Mouse (Mus musculus) left cerebral cortex, adult 9 months (tissue): ENCODE measurements around the gene Lrriq4.

Experiments
- DNase-seq, 2 experiments: peaks; one replicate each; pipeline ENCODE4 v3.0.0; 2022; ENCODE audit warnings: low spot score in 2 of 2

Gene Lrriq4

GRCm38 (mm10) chr3:30644207-30644606 lies at the start of gene Lrriq4:
Lrriq4 (plus strand) TSS chr3:30644507.
- no peak for DNase-seq

- DNase-seq: peak in 1 of 2 experiments; percentile 27
These were observed 49.0 kb upstream of the Lrriq4 start for GRCm38 (mm10) chr3:30595111-30595832.

GRCm38 (mm10) chr3:30597271-30597670 lies 47.0 kb upstream of the Lrriq4 start:
- DNase-seq: no peak

- DNase-seq: peak in 1 of 2 experiments; percentile 56
These were observed 44.4 kb upstream of the Lrriq4 start, which contains the start of gene Actrt3 for GRCm38 (mm10) chr3:30599711-30600545. Actrt3 (minus strand) TSS chr3:30599939.

GRCm38 (mm10) chr3:30600717-30601116 lies 43.6 kb upstream of the Lrriq4 start:
- DNase-seq: peak in 1 of 2 experiments; percentile 48

GRCm38 (mm10) chr3:30601175-30601574 lies 43.1 kb upstream of the Lrriq4 start:
- DNase-seq: peak in 1 of 2 experiments; percentile 94

- no peak for DNase-seq
These were observed 42.7 kb upstream of the Lrriq4 start for GRCm38 (mm10) chr3:30601610-30602064.

- peak; percentile 92 to 97 for DNase-seq
These were observed 42.1 kb upstream of the Lrriq4 start, which contains the start of gene Mynn for GRCm38 (mm10) chr3:30602065-30602739. Mynn (plus strand) TSS chr3:30602065.

GRCm38 (mm10) chr3:30602740-30603098 lies 41.6 kb upstream of the Lrriq4 start:
- no peak for DNase-seq

- DNase-seq: no peak
These were observed 41.1 kb upstream of the Lrriq4 start for GRCm38 (mm10) chr3:30603256-30603655.

- no peak for DNase-seq
These were observed 35.3 kb upstream of the Lrriq4 start for GRCm38 (mm10) chr3:30608999-30609398.

GRCm38 (mm10) chr3:30610930-30611329 lies 33.4 kb upstream of the Lrriq4 start:
- no peak for DNase-seq

GRCm38 (mm10) chr3:30620132-30620531 lies 24.2 kb upstream of the Lrriq4 start:
- DNase-seq: no peak

- DNase-seq: no peak
These were observed 10.6 kb upstream of the Lrriq4 start for GRCm38 (mm10) chr3:30633681-30634080.

GRCm38 (mm10) chr3:30635629-30636028 lies 8.7 kb upstream of the Lrriq4 start:
- DNase-seq: no peak

- no peak for DNase-seq
These were observed 2.5 kb downstream of the Lrriq4 start for GRCm38 (mm10) chr3:30646761-30647160.

- DNase-seq: no peak
These were observed 3.3 kb downstream of the Lrriq4 start, which contains the start of gene Lrrc34 for GRCm38 (mm10) chr3:30647440-30648090. Lrrc34 (minus strand) TSS chr3:30647869.

GRCm38 (mm10) chr3:30648466-30648865 lies 4.2 kb downstream of the Lrriq4 start:
- no peak for DNase-seq

GRCm38 (mm10) chr3:30650062-30650841 lies 5.9 kb downstream of the Lrriq4 start:
- DNase-seq: no peak

GRCm38 (mm10) chr3:30655937-30656336 lies 11.6 kb downstream of the Lrriq4 start:
- no peak for DNase-seq

- no peak for DNase-seq
These were observed 14.2 kb downstream of the Lrriq4 start for GRCm38 (mm10) chr3:30658486-30658885.
